8 mouse cellular contexts compared by ENCODE assay signal in the genomic region with DNA sequence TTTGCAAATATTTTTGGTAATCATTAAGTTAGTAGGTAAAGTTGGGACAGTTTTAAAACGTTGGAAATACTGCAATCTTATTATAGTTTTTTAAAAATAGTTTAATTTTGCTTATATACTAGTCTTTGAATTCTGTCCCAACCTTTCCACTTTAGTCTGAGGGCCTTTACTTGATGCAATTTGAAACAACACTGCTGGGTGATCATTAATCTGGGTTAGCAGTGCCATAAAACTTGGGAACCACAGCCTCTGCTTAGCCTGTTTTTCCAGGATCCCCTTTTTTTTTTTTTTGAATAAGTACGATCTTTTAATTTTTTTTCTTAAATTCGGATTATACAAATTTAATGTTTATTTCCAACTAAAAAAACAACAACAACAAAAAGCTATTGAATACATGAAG. TPM values are rescaled to one million over a fixed set of nuclear protein-coding genes. Genes with fewer than 3 reads are reported as not detected.
DNase-seq lines count a peak whose midpoint lies in the region; ATAC-seq and TF ChIP-seq lines count a peak whose summit lies in the region.

No protein-coding gene starts in this region.

- H3K4me3 ChIP-seq in kidney, adult 2 months (ENCODE audit: insufficient read depth, low read depth, low read length): peak overlapping the region; percentile 83
- H3K4me3 ChIP-seq in embryonic facial prominence, embryonic 14.5 days (ENCODE audit: low read depth, low read length): peak overlapping the region; percentile 92
- H3K4me3 ChIP-seq in kidney, embryonic 16.5 days (ENCODE audit: low read length): peak overlapping the region; percentile 87
- peak overlapping the region; percentile 92 for H3K4me3 ChIP-seq in midbrain, postnatal 0 days (ENCODE audit: low read depth, low read length)

- H3K27me3 ChIP-seq in kidney, adult 2 months (replicated peaks; ENCODE audit: control insufficient read depth, insufficient read depth, low read length): no peaks in the 10 kb centered on the region
- no peaks in the 10 kb centered on the region for H3K27me3 ChIP-seq in embryonic facial prominence, embryonic 14.5 days (replicated peaks; ENCODE audit: control insufficient read depth, insufficient read depth, low read length)
- H3K27me3 ChIP-seq in kidney, embryonic 16.5 days (ENCODE audit: insufficient read depth, low read length): no peaks in the 10 kb centered on the region
- no peaks in the 10 kb centered on the region for H3K27me3 ChIP-seq in midbrain, postnatal 0 days (ENCODE audit: insufficient read depth, low read length)

- H3K9ac ChIP-seq in embryonic facial prominence, embryonic 14.5 days (ENCODE audit: low read depth, low read length): peak overlapping the region; percentile 94
- peak overlapping the region; percentile 93 for H3K9ac ChIP-seq in kidney, embryonic 16.5 days (replicated peaks; ENCODE audit: low read length)
- no peak overlapping the region for H3K9ac ChIP-seq in midbrain, postnatal 0 days (replicated peaks; ENCODE audit: low read length, poor library complexity, severe bottlenecking)

- peaks cover 1% of the 10 kb centered on the region; the same call in 1 of the 2 replicates for H3K36me3 ChIP-seq in kidney, adult 2 months (ENCODE audit: control insufficient read depth, insufficient read depth, low read length)
- 0 out of 2 replicates have a peak, but pooled peaks cover 6% of the 10 kb centered on the region for H3K36me3 ChIP-seq in embryonic facial prominence, embryonic 14.5 days (ENCODE audit: control insufficient read depth, insufficient read depth, low read length)
- H3K36me3 ChIP-seq in kidney, embryonic 16.5 days (ENCODE audit: insufficient read depth, low read length): 0 out of 2 replicates have a peak, but pooled peaks cover 7% of the 10 kb centered on the region
- no peaks in the 10 kb centered on the region for H3K36me3 ChIP-seq in midbrain, postnatal 0 days (ENCODE audit: insufficient read depth, low read length)

- intact Hi-C loops in left cerebral cortex, postnatal 14 days (cut with DNase I): loop anchor here (5.0 kb wide), 4 partner anchors 70 to 400 kb away; no protein-coding TSS in a partner anchor

- ATAC-seq in embryonic facial prominence, embryonic 14.5 days (ENCODE audit: low read depth): no peak
- ATAC-seq in kidney, embryonic 16.5 days (ENCODE audit: low FRiP score, low TSS enrichment): no peak
- ATAC-seq in midbrain, postnatal 0 days (ENCODE audit: low FRiP score): no peak

- TF ChIP-seq POLR2A in kidney, adult 2 months (IDR thresholded peaks at IDR 0.05; ENCODE audit: low read depth, low read length): no peak

- no peak for TF ChIP-seq CTCF in kidney, adult 2 months (conservative IDR thresholded peaks at IDR 0.05; ENCODE audit: insufficient read depth, insufficient read length, low read depth, low read length)
- no peak for TF ChIP-seq CTCF in midbrain, postnatal 0 days (IDR thresholded peaks at IDR 0.05)

- peak overlapping the region; percentile 94; the same call in 1 of the 2 replicates for H3K27ac ChIP-seq in kidney, adult 2 months (ENCODE audit: insufficient read depth, low read depth, low read length)
- H3K27ac ChIP-seq in embryonic facial prominence, embryonic 14.5 days (replicated peaks; ENCODE audit: low read depth, low read length): peak overlapping the region; percentile 98
- peak overlapping the region; percentile 99 for H3K27ac ChIP-seq in kidney, embryonic 16.5 days (ENCODE audit: low read length)
- no peak overlapping the region for H3K27ac ChIP-seq in midbrain, postnatal 0 days (ENCODE audit: low read depth, low read length)

- H3K4me2 ChIP-seq in embryonic facial prominence, embryonic 14.5 days (ENCODE audit: low read depth, low read length): peak overlapping the region; percentile 75
- peak overlapping the region; percentile 64 for H3K4me2 ChIP-seq in kidney, embryonic 16.5 days (replicated peaks; ENCODE audit: low read depth, low read length)
- peak overlapping the region; percentile 84 for H3K4me2 ChIP-seq in midbrain, postnatal 0 days (ENCODE audit: low read depth, low read length, poor library complexity, severe bottlenecking)

- no peaks in the 10 kb centered on the region; the same call in 1 of the 2 replicates for H3K4me1 ChIP-seq in kidney, adult 2 months (ENCODE audit: control insufficient read depth, insufficient read depth, low read length)
- no peaks in the 10 kb centered on the region; the same call in 1 of the 2 replicates for H3K4me1 ChIP-seq in embryonic facial prominence, embryonic 14.5 days (ENCODE audit: control insufficient read depth, insufficient read depth, low read length)
- H3K4me1 ChIP-seq in kidney, embryonic 16.5 days (ENCODE audit: insufficient read depth, low read length): peaks cover 9% of the 10 kb centered on the region
- no peaks in the 10 kb centered on the region for H3K4me1 ChIP-seq in midbrain, postnatal 0 days (ENCODE audit: insufficient read depth, low read length)

- peak; percentile 82 for DNase-seq in kidney, adult 2 months
- DNase-seq in kidney, postnatal 4 days: no peak
- no peak for DNase-seq in embryonic facial prominence, embryonic 14.5 days (ENCODE audit: low spot score)
- no peak for DNase-seq in midbrain, postnatal 0 days (ENCODE audit: low spot score)
- no peak for DNase-seq in Muller cell, postnatal 12 days (ENCODE audit: inconsistent ontology term)
- DNase-seq in left cerebral cortex, postnatal 14 days (ENCODE audit: low spot score in 2 of 2): no peak
- DNase-seq in adrenal gland, postnatal 25 days: no peak

- 8% methylated on average over 3 of the region's 3 CpGs for WGBS in kidney, adult 2 months
- 14% methylated on average over 3 of the region's 3 CpGs for WGBS in embryonic facial prominence, embryonic 14.5 days
- 8% methylated on average over 3 of the region's 3 CpGs for WGBS in kidney, embryonic 16.5 days
- 20% methylated on average over 3 of the region's 3 CpGs for WGBS in midbrain, postnatal 0 days

- no peaks in the 10 kb centered on the region for H3K9me3 ChIP-seq in embryonic facial prominence, embryonic 14.5 days (ENCODE audit: control insufficient read depth, low read length)
- no peaks in the 10 kb centered on the region for H3K9me3 ChIP-seq in kidney, embryonic 16.5 days (ENCODE audit: low read length)
- H3K9me3 ChIP-seq in midbrain, postnatal 0 days (ENCODE audit: low read length): no peaks in the 10 kb centered on the region

RNA-seq across cellular contexts. Expression of gene Tiparp, which starts 1.0 kb away (rescaled TPM):
- 3.9 and 4.9 TPM in 2 replicates for polyA plus RNA-seq in kidney, adult 2 months (2012; rRNA removed)
- polyA plus RNA-seq in embryonic facial prominence, embryonic 14.5 days (2014; fragmentation: Nextera tagmentation; extraction: Ambion mirVana): 33.2 and 33.9 TPM in 2 replicates
- 27.4 and 28.3 TPM in 2 replicates for polyA plus RNA-seq in kidney, embryonic 16.5 days (2015; fragmentation: Nextera tagmentation; extraction: Ambion mirVana)
- 15.8 and 20.1 TPM in 2 replicates for total RNA-seq in midbrain, postnatal 0 days (2014; rRNA removed)
- 15.3 and 16.1 TPM in 2 replicates for polyA plus RNA-seq in midbrain, postnatal 0 days (2015; fragmentation: Nextera tagmentation; extraction: Ambion mirVana)
- total RNA-seq in left cerebral cortex, postnatal 14 days (2021): 10 to 100 TPM; 10.9 to 15.4 TPM
- total RNA-seq in adrenal gland, postnatal 25 days (2021): 9.6 and 10.0 TPM in 2 replicates
